Mouse (Mus musculus) erythroblast, embryonic 14.5 days (primary cell): ENCODE measurements around the gene Dnah17. TPM values are rescaled to one million over a fixed set of nuclear protein-coding genes. Genes with fewer than 3 reads are reported as not detected.

ENCODE experiments used
- H3K27me3 ChIP-seq: 2 replicates; pipeline ENCODE4 v1.6.1; 2012; ENCODE audit warnings: inconsistent platforms; ENCODE audit not compliant: control insufficient read depth
- H3K36me3 ChIP-seq: 2 replicates; pipeline ENCODE4 v1.6.1; 2012; ENCODE audit warnings: mild to moderate bottlenecking, inconsistent platforms; ENCODE audit not compliant: control insufficient read depth
- H3K4me1 ChIP-seq: 2 replicates; pipeline ENCODE4 v1.6.1; 2012; ENCODE audit warnings: inconsistent platforms; ENCODE audit not compliant: control insufficient read depth
- H3K4me3 ChIP-seq: replicated peaks from 2 replicates; pipeline ENCODE3; 2012; ENCODE audit warnings: moderate library complexity, mild to moderate bottlenecking, inconsistent platforms
- H3K9me3 ChIP-seq: 2 replicates; pipeline ENCODE4 v1.6.1; 2012; ENCODE audit warnings: low read length, inconsistent platforms, mixed read lengths; ENCODE audit not compliant: control insufficient read depth
- GATA1 ChIP-seq: IDR thresholded peaks from 2 replicates; pipeline ENCODE4 v1.6.1; 2012; ENCODE audit warnings: low read length, inconsistent platforms, mixed read lengths
- TAL1 ChIP-seq: IDR thresholded peaks from 3 replicates; pipeline ENCODE4 v1.6.1; 2012; ENCODE audit warnings: low read length, inconsistent platforms, mixed read lengths
- polyA plus RNA-seq: library from polyadenylated mRNA; stranded (reverse); fragments of >175 nt; gene quantifications from 2 replicates; pipeline ENCODE4 v1.2.3, GENCODE M21; 2012

Gene Dnah17
- polyA plus RNA-seq, 1 experiment: not detected

- Histone ChIP-seq H3K9me3 (no peaks in the 10 kb centered on the region), H3K4me3 (no peak overlapping the region), H3K36me3 (no peaks in the 10 kb centered on the region), H3K27me3 (no peaks in the 10 kb centered on the region), H3K4me1 (no peaks in the 10 kb centered on the region)
- TF ChIP-seq GATA1 (no peak), TAL1 (no peak)
Observed at GRCm38 (mm10) chr11:118058367-118058766, 72.1 kb downstream of the Dnah17 start.

GRCm38 (mm10) chr11:118050174-118050573 is 80.3 kb downstream of the Dnah17 start:
- H3K4me1 ChIP-seq: no peaks in the 10 kb centered on the region
- no peak overlapping the region for H3K4me3 ChIP-seq
- no peaks in the 10 kb centered on the region for H3K27me3 ChIP-seq
- no peaks in the 10 kb centered on the region for H3K9me3 ChIP-seq
- H3K36me3 ChIP-seq: no peaks in the 10 kb centered on the region
- TF ChIP-seq TAL1 (no peak), GATA1 (no peak)

- no peaks in the 10 kb centered on the region for H3K27me3 ChIP-seq
- no peaks in the 10 kb centered on the region for H3K9me3 ChIP-seq
- no peaks in the 10 kb centered on the region for H3K4me1 ChIP-seq
- no peaks in the 10 kb centered on the region for H3K36me3 ChIP-seq
- H3K4me3 ChIP-seq: no peak overlapping the region
- TF ChIP-seq TAL1 (no peak), GATA1 (no peak)
Observed at GRCm38 (mm10) chr11:118049641-118050040, 80.8 kb downstream of the Dnah17 start.

- H3K4me3 ChIP-seq: no peak overlapping the region
- TF ChIP-seq GATA1 (no peak), TAL1 (no peak)
- no peaks in the 10 kb centered on the region for H3K36me3 ChIP-seq
- no peaks in the 10 kb centered on the region for H3K9me3 ChIP-seq
- no peaks in the 10 kb centered on the region for H3K27me3 ChIP-seq
- no peaks in the 10 kb centered on the region for H3K4me1 ChIP-seq
Observed at GRCm38 (mm10) chr11:118043293-118043907, 87.0 kb downstream of the Dnah17 start.

- H3K27me3 ChIP-seq: no peaks in the 10 kb centered on the region
- H3K36me3 ChIP-seq: no peaks in the 10 kb centered on the region
- H3K9me3 ChIP-seq: no peaks in the 10 kb centered on the region
- H3K4me3 ChIP-seq: no peak overlapping the region
- no peaks in the 10 kb centered on the region for H3K4me1 ChIP-seq
- TF ChIP-seq GATA1: no peak
- no peak for TF ChIP-seq TAL1
Observed at GRCm38 (mm10) chr11:118042791-118043190, 87.6 kb downstream of the Dnah17 start.

GRCm38 (mm10) chr11:118035068-118035467 is 95.4 kb downstream of the Dnah17 start:
- no peaks in the 10 kb centered on the region for H3K9me3 ChIP-seq
- H3K27me3 ChIP-seq: no peaks in the 10 kb centered on the region
- no peaks in the 10 kb centered on the region for H3K36me3 ChIP-seq
- TF ChIP-seq GATA1 (no peak), TAL1 (no peak)
- H3K4me3 ChIP-seq: no peak overlapping the region
- H3K4me1 ChIP-seq: no peaks in the 10 kb centered on the region

- TF ChIP-seq TAL1 (no peak), GATA1 (no peak)
- Histone ChIP-seq H3K4me3 (no peak overlapping the region), H3K27me3 (no peaks in the 10 kb centered on the region), H3K36me3 (no peaks in the 10 kb centered on the region), H3K9me3 (no peaks in the 10 kb centered on the region), H3K4me1 (no peaks in the 10 kb centered on the region)
Observed at GRCm38 (mm10) chr11:118034395-118034794, 96.0 kb downstream of the Dnah17 start.

GRCm38 (mm10) chr11:118031134-118031533 is 99.3 kb downstream of the Dnah17 start:
- no peak overlapping the region for H3K4me3 ChIP-seq
- no peaks in the 10 kb centered on the region for H3K27me3 ChIP-seq
- H3K9me3 ChIP-seq: no peaks in the 10 kb centered on the region
- peaks cover 11% of the 10 kb centered on the region for H3K36me3 ChIP-seq
- TF ChIP-seq GATA1 (no peak), TAL1 (no peak)
- H3K4me1 ChIP-seq: no peaks in the 10 kb centered on the region

GRCm38 (mm10) chr11:118029170-118029569 is 101.3 kb downstream of the Dnah17 start:
- Histone ChIP-seq H3K4me1 (no peaks in the 10 kb centered on the region), H3K27me3 (no peaks in the 10 kb centered on the region), H3K9me3 (no peaks in the 10 kb centered on the region), H3K36me3 (peaks cover 30% of the 10 kb centered on the region), H3K4me3 (no peak overlapping the region)
- TF ChIP-seq GATA1: no peak
- TF ChIP-seq TAL1: no peak

GRCm38 (mm10) chr11:118024111-118024510 is 106.3 kb downstream of the Dnah17 start:
- peaks cover 81% of the 10 kb centered on the region for H3K36me3 ChIP-seq

More at GRCm38 (mm10) chr11:118024111-118024510, 106.3 kb downstream of the Dnah17 start:
- TF ChIP-seq GATA1: no peak
- no peak for TF ChIP-seq TAL1
- no peaks in the 10 kb centered on the region for H3K27me3 ChIP-seq
- peaks cover 3% of the 10 kb centered on the region; the same call in 1 of the 2 replicates for H3K4me1 ChIP-seq
- H3K9me3 ChIP-seq: no peaks in the 10 kb centered on the region
- no peak overlapping the region for H3K4me3 ChIP-seq
